Mouse (Mus musculus) olfactory bulb, adult 2 months (tissue): ENCODE measurements around the gene Pnpla1. TPM values are rescaled to one million over a fixed set of nuclear protein-coding genes. Genes with fewer than 3 reads are reported as not detected.

Experiments
- H3K27ac ChIP-seq: fragments of 200-500 bp; 2 replicates; pipeline ENCODE4 v1.5.1; 2012; ENCODE audit warnings: low read depth, low read length; ENCODE audit not compliant: insufficient read depth
- H3K4me1 ChIP-seq: fragments of 200-500 bp; 2 replicates; pipeline ENCODE4 v1.6.1; 2012; ENCODE audit warnings: low read length; ENCODE audit not compliant: control insufficient read depth, insufficient read depth
- H3K4me3 ChIP-seq: fragments of 200-500 bp; 2 replicates; pipeline ENCODE4 v1.5.1; 2012; ENCODE audit warnings: mild to moderate bottlenecking, low read depth, low read length, moderate library complexity; ENCODE audit not compliant: insufficient read depth
- CTCF ChIP-seq: fragments of 200-500 bp; IDR thresholded peaks from 2 replicates; pipeline ENCODE4 v1.5.1; 2012; ENCODE audit warnings: low read depth, mild to moderate bottlenecking, low read length, moderate library complexity; ENCODE audit not compliant: insufficient read depth
- POLR2A ChIP-seq: fragments of 200-500 bp; IDR thresholded peaks from 2 replicates; pipeline ENCODE4 v1.6.1; 2012; ENCODE audit warnings: mild to moderate bottlenecking, low read depth, low read length, moderate library complexity; ENCODE audit not compliant: insufficient read depth
- WGBS: fragments of 180-500 bp; shearing (Covaris S2); methylation state at CpG from one replicate; pipeline ENCODE4 v1.1.7; 2018; 5-methylcytosine and 5-hydroxymethylcytosine counted together
- polyA plus RNA-seq: library from polyadenylated mRNA; stranded (reverse); fragments of >200 nt; gene quantifications from 2 replicates; pipeline ENCODE4 v1.2.4, GENCODE M21; 2012; ENCODE audit warnings: low replicate concordance; ENCODE audit not compliant: missing spikeins, insufficient read depth, insufficient read length

Pnpla1 gene
- polyA plus RNA-seq, 1 experiment, result not detected

DNA sequence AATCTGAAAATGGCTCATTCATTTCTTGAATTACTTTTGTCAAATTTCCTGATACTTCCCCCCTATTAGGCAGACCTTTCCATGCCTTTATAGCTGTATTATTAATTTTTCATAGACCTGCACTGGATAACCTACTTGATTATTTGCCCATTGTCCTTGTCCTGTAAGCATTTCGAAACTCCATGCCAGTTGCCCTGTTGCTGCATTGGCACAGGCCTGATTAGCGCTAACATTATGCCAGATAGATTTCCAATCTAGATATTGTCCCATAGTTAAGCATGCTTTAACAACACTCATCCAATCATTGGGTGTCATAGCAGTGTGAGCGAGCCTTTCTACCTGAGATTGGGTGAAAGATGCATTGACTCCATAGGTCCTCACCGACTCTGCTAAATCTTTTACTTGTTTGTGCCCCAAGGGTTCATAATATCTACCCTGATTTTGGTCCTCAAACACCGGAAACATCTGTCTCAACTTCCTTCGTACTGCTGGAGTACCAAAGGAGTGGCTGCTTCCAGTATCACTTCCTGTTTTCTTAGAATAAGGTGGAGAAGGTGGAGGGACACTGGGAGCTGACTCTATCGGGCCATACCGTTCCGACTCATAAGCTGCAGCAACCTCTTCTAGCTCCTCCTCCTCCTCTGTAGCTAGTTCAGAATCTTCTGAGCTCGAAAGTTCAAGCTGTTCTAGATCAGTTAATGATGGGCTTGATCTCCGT is 36.0 kb downstream of the Pnpla1 start:
- WGBS, result 64% methylated on average over 11 of the region's 11 CpGs
- no peak overlapping the region for H3K27ac ChIP-seq
- no peak for TF ChIP-seq POLR2A
- no peak for TF ChIP-seq CTCF
- H3K4me3 ChIP-seq, result no peak overlapping the region
- H3K4me1 ChIP-seq, result peaks cover under 1% of the 10 kb centered on the region; the same call in 1 of the 2 replicates

DNA sequence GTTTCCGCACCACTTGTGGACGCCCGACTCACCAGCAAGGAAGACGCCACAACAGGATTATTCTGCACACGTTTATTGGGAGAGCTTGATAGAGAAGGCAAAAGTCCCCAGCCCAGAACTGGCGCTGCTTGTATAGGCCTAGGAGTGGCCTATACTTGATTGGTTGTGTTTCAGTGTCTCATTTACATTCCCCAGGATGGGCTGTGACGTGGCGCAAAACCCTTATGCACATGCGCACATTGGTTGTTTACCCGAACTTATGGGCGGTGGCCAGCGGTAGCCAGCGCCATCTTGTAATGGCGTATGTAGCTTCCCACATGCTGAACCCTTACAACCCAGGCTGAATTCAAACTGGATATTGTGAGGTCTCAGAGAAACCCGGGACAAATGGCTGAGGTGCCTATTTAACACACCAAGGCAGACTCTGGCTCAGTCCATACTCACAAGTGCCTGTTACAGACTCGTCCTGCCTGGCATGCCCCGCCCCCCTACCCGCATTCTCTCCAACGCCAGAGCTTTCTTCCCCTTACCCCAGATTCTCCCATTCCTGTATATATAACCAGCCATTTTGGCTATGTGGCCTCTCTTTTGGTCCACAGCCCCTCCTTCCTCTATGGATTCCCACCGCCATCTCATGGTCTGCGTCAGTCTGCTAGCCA is 37.1 kb downstream of the Pnpla1 start:
- H3K27ac ChIP-seq, result no peak overlapping the region
- TF ChIP-seq POLR2A (no peak), CTCF (no peak)
- 96% methylated on average over 21 of the region's 21 CpGs for WGBS

GRCm38 (mm10) chr17:28896095-28896780 is 38.0 kb downstream of the Pnpla1 start:
- TF ChIP-seq POLR2A (no peak), CTCF (no peak)
- H3K4me3 ChIP-seq, result no peak overlapping the region
- no peak overlapping the region for H3K27ac ChIP-seq
- peaks cover 7% of the 10 kb centered on the region for H3K4me1 ChIP-seq
- 93% methylated on average over 11 of the region's 11 CpGs for WGBS

More for the DNA sequence above, 37.1 kb downstream of the Pnpla1 start:
- H3K4me1 ChIP-seq, result peaks cover 7% of the 10 kb centered on the region
- no peak overlapping the region for H3K4me3 ChIP-seq

DNA sequence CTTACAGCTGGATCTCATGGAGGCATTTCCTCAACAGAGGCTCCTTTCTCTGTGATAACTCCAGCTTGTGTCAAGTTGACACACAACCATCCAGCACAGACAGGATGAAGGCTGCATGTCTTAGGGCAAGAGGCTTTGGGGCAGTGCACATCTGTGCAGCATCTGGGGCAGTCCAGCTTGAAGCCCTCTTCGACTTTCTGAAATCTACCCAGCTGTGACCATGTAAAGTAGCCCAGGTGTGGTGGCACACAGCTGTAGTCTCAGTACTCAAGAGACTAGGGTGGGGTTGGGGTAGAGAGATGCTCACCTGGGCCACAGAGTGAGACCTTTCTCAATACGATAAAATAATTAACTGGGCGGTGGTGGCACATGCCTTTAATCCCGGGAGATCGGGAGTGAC is 39.6 kb downstream of the Pnpla1 start:
- WGBS, result 92% methylated on average over 5 of the region's 5 CpGs

DNA sequence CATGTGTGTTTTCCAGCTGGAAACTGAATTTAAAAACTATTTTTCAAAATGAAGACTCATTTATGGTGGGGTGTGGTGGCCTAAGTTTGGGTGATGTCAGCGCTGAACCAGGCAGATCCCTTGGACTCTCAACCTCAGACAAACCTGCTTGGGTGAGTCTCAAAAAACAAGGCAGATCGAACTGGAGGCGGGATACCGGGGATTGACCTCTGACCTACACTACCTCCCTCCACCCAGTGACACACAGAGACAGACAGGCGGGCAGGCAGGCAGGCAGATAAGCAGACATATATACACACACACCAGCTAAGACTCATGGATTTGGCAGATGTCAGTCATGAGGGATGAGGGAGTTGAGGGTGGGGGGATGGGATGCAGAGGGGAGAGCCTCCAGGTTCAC is 40.0 kb downstream of the Pnpla1 start:
- whole genome bisulfite sequencing, result 94% methylated on average over 5 of the region's 5 CpGs
- peaks cover 7% of the 10 kb centered on the region for H3K4me1 ChIP-seq
- no peak overlapping the region for H3K27ac ChIP-seq
- no peak overlapping the region for H3K4me3 ChIP-seq
- TF ChIP-seq CTCF, result no peak
- TF ChIP-seq POLR2A, result no peak

More for the DNA sequence above, 39.6 kb downstream of the Pnpla1 start:
- TF ChIP-seq POLR2A (no peak), CTCF (no peak)
- Histone ChIP-seq H3K27ac (no peak overlapping the region), H3K4me3 (no peak overlapping the region), H3K4me1 (peaks cover 7% of the 10 kb centered on the region)

GRCm38 (mm10) chr17:28899427-28899826 is 41.2 kb downstream of the Pnpla1 start:
- no peak for TF ChIP-seq POLR2A
- TF ChIP-seq CTCF, result no peak
- 68% methylated on average over 19 of the region's 19 CpGs for WGBS
- no peak overlapping the region for H3K4me3 ChIP-seq
- peaks cover 12% of the 10 kb centered on the region for H3K4me1 ChIP-seq
- H3K27ac ChIP-seq, result no peak overlapping the region

- WGBS, result 84% methylated on average over 4 of the region's 4 CpGs
- Histone ChIP-seq H3K4me1 (peaks cover 25% of the 10 kb centered on the region), H3K27ac (no peak overlapping the region), H3K4me3 (no peak overlapping the region)
- TF ChIP-seq POLR2A (no peak), CTCF (no peak)
Observed at GRCm38 (mm10) chr17:28901559-28901958, 43.3 kb downstream of the Pnpla1 start.

GRCm38 (mm10) chr17:28904546-28905376 is 46.5 kb downstream of the Pnpla1 start:
- TF ChIP-seq CTCF (peak; percentile 53; the same call in 1 of the 2 replicates), POLR2A (no peak; the same call in 1 of the 2 replicates)
- WGBS, result 23% methylated on average over 23 of the region's 23 CpGs
- Histone ChIP-seq H3K27ac (peak overlapping the region; percentile 95), H3K4me3 (peak overlapping the region; percentile 9; the same call in 1 of the 2 replicates), H3K4me1 (peaks cover 33% of the 10 kb centered on the region)
